Mouse (Mus musculus) yolk sac, embryonic 10.5 days (tissue): ENCODE data around the gene Gm815.

Experiments used
- DNase-seq: peaks from one replicate; pipeline ENCODE4 v3.0.0-alpha.2; 2017; ENCODE audit warnings: low spot score

Gene Gm815

DNA sequence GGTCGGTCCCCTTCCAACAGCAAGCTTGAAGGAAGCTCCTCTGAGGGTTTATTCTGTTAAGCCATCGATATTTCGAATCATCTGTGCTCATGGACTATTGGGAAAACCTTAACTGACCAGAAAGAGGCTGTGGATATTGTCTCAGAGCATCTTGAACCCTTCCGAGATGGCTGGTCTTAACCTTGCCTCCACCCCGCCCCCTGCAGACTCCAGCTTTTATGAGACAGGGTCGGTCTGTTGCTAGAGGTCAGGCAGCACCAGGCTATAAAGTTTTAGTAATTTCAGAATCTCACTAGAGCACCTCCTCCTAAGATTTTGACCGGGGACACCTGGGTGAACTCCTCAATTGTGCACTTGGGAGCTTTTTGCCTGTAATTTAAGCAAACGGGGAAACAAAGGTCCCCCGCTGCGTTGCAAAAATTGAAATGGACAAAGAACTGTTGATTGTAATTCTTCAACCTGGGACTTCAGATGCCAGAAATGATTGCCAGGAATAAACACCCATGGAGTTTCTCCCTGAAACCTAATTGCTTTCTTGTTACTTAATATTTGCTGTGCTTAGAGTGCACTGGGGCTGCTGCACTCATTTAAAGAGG lies 8.4 kb upstream of the Gm815 start:
- no peak for DNase-seq

DNA sequence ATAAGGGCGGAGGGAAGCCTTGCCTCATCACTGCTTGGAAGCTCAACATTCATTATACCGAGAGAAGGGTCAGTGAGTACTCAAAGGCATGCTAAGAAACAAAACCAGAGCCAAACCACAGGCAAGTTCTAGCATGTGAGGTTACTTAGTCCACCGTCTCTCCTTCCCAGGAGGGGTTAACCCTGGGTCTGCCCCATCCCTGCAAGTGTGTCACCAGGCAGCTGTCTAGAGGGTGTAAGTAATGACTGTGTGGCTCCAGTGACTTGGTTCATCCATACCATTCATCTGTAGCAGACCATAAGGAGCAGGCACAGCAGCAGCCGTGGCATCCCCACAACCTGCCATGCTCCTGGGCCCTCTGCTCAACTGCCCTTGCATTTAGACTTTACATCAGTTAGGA lies 5.8 kb upstream of the Gm815 start:
- no peak for DNase-seq

DNA sequence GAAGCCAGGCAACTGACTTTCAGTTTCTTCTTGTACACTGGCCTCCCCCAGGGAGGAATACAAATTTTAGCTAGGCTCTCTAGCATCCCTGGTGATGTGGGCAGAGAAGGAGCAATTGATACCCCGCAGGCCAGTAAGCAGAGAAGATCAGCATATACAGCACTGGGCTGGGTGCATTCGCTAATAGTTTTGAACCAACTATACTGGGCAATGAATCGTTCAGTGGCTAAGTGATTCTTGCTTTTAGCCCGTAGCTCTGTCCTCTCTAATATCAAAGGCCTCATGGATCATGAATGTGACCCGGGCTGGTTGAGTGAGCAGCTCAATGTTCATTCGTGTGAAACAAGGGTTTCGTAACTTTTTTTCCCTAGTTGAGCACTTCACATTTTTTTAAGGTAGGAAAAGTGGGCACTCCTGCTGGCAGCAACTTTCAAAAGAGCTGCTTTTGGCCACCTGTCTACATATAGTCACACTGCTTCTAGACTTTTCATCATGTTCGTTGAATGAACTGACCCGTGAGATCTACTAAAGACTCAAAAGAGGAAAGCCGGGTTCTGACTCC lies 3.7 kb upstream of the Gm815 start:
- DNase-seq = no peak

DNA sequence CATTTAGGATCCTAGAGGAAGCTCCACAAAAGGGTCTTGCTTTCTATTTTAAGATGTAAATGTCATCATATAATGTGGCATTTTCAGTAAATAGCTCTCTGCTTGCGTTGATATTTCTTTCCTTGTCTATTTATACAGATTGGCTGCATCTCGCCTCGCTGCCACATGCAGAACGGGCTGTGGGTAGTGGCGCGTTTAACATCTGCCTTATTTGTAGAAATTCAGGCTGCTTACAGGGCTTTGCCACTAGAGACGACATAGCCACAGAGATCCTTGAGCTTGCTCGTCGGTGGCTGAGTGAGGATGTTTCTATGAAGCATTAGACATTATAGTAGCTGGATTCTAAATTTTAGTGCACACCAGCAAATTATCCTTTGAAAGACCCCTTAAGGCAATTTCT lies 2.5 kb downstream of the Gm815 start:
- DNase-seq = no peak

DNA sequence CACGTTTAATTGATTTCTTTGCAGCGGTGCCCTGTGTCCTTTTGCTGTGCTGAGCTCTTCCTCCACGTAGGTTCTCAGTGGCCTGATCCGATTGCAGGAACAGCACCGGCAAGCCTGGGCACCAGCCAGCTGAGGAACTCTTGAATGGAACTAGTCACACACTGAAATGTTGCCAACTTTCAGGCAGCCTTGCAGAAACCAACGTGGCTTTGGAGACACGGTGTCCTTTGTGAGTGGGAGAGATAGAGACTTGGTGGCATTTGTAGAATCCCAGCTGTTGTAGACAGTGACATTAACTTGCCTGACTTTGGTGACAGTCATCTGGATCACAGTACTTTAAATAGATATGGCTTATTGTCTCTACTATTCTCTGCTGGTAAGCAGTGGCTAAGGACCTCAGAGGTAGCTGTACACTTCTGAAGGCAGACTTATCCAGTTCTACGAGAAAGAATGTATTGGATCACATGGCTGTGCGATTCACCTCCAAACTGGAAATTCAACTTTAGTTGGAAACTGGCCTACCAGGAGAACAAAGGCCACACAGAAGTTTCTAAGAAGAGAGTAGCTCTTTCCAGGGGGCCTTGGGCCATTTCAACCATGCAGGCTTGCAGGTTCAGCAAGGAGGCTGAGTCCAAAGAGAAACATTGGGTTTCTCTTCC lies 5.8 kb downstream of the Gm815 start:
- DNase-seq = no peak

DNA sequence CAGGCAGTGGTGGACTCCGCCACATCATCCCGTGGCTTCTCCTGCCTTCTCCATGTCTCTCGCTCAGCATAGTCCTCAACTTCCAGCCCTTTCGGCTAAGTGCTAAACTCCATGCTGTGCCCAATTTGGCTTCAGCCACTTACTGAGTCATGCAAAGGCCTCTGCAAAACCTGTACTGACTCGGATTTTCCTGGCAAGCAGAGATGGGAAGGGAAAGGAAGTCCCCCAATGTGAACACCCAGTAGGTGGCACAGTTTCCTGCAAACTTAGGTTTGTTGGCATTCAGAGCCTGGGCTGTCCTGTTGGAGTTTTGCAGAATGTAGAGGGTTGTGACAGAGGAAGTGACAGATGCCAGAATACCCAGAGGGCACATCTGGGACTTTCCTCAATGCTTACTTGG lies 7.2 kb downstream of the Gm815 start:
- no peak for DNase-seq

DNA sequence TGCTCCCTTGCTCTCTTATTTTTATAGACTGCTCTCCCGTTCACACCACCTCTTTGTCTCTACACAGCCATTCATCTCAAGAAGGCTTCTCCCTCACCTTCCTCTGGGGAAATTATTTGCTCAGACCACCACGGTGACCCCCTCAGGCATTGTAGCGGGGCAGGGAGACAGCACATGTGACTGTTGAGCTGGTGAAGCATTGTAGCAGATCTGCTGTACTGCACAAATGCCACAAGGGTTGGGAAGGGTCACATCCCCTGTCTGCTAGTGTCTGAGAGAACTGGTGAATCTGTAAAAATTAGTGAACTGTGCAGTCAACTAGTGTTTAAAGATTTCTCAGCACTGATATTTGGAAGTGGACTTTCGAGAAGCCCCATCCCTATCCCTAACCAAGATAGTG lies 16.5 kb downstream of the Gm815 start:
- no peak for DNase-seq

DNA sequence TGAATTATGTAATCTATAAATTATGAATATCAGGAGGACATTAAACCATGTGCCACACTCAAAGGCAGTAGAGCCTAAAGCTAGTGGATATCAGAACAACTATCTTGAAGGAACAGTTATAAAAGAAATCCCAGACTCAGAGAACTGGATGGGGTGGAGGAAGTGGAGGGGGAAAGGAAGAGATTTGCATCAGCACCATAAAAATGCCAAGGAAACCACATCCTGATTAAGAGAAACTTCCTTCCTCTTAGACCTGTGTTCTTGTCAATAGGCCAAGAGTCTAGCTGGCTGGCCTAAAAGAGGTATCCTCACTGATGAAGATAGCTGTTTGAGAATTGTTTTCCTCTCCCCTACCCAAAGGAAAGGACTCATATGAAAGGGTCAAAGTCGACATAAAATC lies 28.6 kb downstream of the Gm815 start:
- DNase-seq = no peak

DNA sequence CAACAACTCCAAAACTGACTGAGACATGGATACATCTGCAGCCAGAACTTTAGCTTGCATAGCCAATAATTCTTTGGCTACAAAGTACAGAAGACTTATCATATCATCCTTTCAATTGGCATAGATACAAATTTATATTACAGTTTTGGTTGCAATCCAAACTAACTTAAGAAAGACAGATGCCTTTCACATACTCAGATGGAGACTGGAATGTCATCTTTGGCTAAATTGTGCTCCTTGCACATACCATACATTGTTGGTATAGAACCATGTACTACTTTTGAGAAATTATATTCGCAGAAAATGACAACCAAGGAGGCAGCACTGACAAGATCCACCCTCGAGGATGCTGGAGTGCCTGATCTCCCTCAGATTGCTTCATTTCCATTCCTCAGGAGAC lies 35.1 kb downstream of the Gm815 start:
- DNase-seq = no peak

DNA sequence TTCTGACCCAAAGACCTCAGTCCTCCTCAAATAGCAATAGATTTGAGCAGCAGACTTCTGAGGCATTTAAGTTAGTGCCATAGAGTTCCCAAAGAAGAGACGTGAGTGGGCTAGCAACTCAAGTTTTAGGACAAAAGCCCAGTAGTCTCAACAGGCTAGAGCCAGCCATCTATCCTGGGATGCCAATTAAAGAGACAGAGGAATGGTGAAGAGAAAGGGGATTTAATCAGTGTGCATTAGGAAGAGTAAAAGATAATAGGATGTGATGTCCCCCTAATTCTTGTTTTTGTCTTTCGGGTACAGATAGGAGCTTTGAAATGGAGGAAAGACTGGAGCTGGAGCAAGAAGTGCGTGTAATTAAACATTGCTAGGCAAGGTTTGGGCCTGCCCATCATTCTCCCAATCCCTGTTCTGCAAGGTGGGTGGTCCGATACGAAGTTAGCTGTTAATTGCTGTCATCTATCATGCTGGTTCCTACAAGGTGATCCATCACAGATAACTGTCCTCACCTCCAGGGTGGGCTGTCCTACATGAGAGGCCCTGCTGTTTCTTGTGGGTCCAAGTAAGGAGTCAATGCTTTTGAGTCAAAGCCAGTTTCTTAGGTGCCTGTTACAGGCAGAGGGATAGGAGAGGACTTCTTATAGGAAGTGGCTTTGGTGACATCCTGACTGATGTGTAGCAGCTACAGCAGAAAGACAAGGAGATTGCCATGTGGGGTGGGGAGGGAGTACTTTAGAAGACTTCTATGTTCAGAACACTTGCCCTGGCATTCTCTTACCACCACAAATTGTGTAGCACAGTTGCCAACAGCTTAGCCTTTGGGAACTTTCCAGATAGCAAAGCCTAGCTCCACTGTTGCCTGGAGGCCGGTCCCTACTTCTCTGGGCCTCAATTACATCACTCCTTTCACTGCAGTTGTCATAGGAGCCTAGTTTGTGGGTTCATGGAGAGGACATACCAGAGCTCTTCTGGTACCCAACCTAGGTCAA lies 44.9 kb downstream of the Gm815 start:
- no peak for DNase-seq

DNA sequence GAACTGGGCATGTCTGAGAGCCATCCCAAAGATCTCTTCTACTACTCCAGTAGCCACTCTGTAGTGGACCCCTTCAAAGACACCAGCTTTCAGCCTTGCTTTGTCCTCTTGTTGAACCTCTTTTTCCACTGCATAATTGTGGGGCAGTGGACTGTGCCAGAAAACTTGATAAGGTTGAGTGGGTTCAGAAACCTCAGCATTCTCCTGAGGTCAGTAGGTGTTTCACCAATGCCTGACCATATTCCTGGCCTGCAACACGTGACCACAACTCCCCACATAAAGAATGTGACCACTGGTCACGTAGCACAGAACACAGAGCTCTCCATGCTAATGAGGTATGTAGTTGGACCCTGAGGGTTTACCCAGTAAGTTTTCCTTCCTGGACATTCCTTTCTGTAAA lies 48.5 kb downstream of the Gm815 start:
- no peak for DNase-seq
